Mouse (Mus musculus) midbrain, postnatal 0 days (tissue): ENCODE measurements around the gene Cryl1. TPM values are rescaled to one million over a fixed set of nuclear protein-coding genes. Genes with fewer than 3 reads are reported as not detected.
A peak's percentile ranks its signal among the peaks of the same experiment; 100 is the strongest.

Experiments used
- ATAC-seq: fragments of 200-750 bp; cut with Nextera tagmentation; 2 replicates; pipeline ENCODE4 v1.8.0; 2017; ENCODE audit warnings: moderate number of reproducible peaks, mild to moderate bottlenecking, moderate TSS enrichment, moderate library complexity; ENCODE audit not compliant: low FRiP score
- DNase-seq: peaks from one replicate; pipeline ENCODE4 v3.0.0-alpha.2; 2015; ENCODE audit warnings: low spot score
- H3K27ac ChIP-seq: fragments of 300-500 bp; sonication (generic); 2 replicates; pipeline ENCODE4 v1.5.1; 2014; ENCODE audit warnings: low read depth, mild to moderate bottlenecking, low read length, mixed read lengths
- H3K27me3 ChIP-seq: fragments of 300-500 bp; sonication (generic); 2 replicates; pipeline ENCODE4 v1.6.1; 2014; ENCODE audit warnings: low read length, control low read depth, mixed read lengths; ENCODE audit not compliant: insufficient read depth
- H3K36me3 ChIP-seq: fragments of 300-500 bp; sonication (generic); 2 replicates; pipeline ENCODE4 v1.6.1; 2014; ENCODE audit warnings: low read length, control low read depth, mixed read lengths; ENCODE audit not compliant: insufficient read depth
- H3K4me1 ChIP-seq: fragments of 300-500 bp; sonication (generic); 2 replicates; pipeline ENCODE4 v1.6.1; 2014; ENCODE audit warnings: mild to moderate bottlenecking, control low read depth, antibody characterized with exemption, low read length, mixed read lengths; ENCODE audit not compliant: insufficient read depth
- H3K4me2 ChIP-seq: fragments of 300-500 bp; sonication (generic); 2 replicates; pipeline ENCODE4 v1.6.1; 2014; ENCODE audit warnings: low read depth, mild to moderate bottlenecking, low read length, mixed read lengths; ENCODE audit not compliant: poor library complexity, severe bottlenecking
- H3K4me3 ChIP-seq: fragments of 300-500 bp; sonication (generic); 2 replicates; pipeline ENCODE4 v1.5.1; 2014; ENCODE audit warnings: low read depth, mild to moderate bottlenecking, low read length, moderate library complexity
- H3K9ac ChIP-seq: fragments of 300-500 bp; sonication (generic); replicated peaks from 2 replicates; pipeline ENCODE4 v1.6.1; 2014; ENCODE audit warnings: mild to moderate bottlenecking, low read length, moderate library complexity, mixed read lengths; ENCODE audit not compliant: poor library complexity, severe bottlenecking
- H3K9me3 ChIP-seq: fragments of 300-500 bp; sonication (generic); 2 replicates; pipeline ENCODE4 v1.6.1; 2016; ENCODE audit warnings: low read length, control low read depth
- CTCF ChIP-seq: IDR thresholded peaks from 2 replicates; pipeline ENCODE4 v1.5.1; 2016; ENCODE audit warnings: antibody characterized with exemption, mild to moderate bottlenecking
- WGBS: fragments of 180-500 bp; shearing (Covaris S2); extraction: QIAGEN DNeasy Blood & Tissue Kit; methylation state at CpG from one replicate; pipeline ENCODE4 v1.1.7; 2014; 5-methylcytosine and 5-hydroxymethylcytosine counted together
- polyA plus RNA-seq: library from polyadenylated mRNA; unstranded; fragments of >200 nt; fragmentation: Nextera tagmentation; extraction: Ambion mirVana; gene quantifications from 2 replicates; pipeline ENCODE4 v1.2.1, GENCODE M21; 2015
- total RNA-seq: library from RNA; depleted of rRNA; stranded (reverse); fragments of >200 nt; gene quantifications from 2 replicates; pipeline ENCODE4 v1.2.3, GENCODE M21; 2014; rRNA removed

The Cryl1 gene
- 11.8 and 13.5 TPM in 2 replicates for total RNA-seq
- polyA plus RNA-seq, result 19.4 and 19.7 TPM in 2 replicates

GRCm38 (mm10) chr14:57398065-57398757, at the start of gene Cryl1:
Cryl1 (minus strand) TSS chr14:57398529.
- H3K4me2 ChIP-seq, result peak within 1 kb of the TSS; percentile 85
- TF ChIP-seq CTCF, result no peak; the same call in 1 of the 2 replicates
- no peaks in the 10 kb centered on the region for H3K36me3 ChIP-seq
- 1% methylated on average over 43 of the region's 43 CpGs for WGBS
- DNase-seq (peak; percentile 94), ATAC-seq (peak; percentile 97)
- no peaks in the 10 kb centered on the region for H3K4me1 ChIP-seq
- no peaks in the 10 kb centered on the region for H3K27me3 ChIP-seq
- peak within 1 kb of the TSS; percentile 71 for H3K9ac ChIP-seq
- peak within 1 kb of the TSS; percentile 18; the same call in 1 of the 2 replicates for H3K27ac ChIP-seq
- H3K4me3 ChIP-seq, result peak within 1 kb of the TSS; percentile 65
- no peaks in the 10 kb centered on the region for H3K9me3 ChIP-seq

GRCm38 (mm10) chr14:57430451-57430850, 32.1 kb upstream of the Cryl1 start:
- Histone ChIP-seq H3K9ac (no peak overlapping the region), H3K27ac (no peak overlapping the region), H3K4me2 (no peak overlapping the region), H3K4me1 (no peaks in the 10 kb centered on the region), H3K4me3 (no peak overlapping the region), H3K36me3 (peaks cover 3% of the 10 kb centered on the region; the same call in 1 of the 2 replicates), H3K9me3 (no peaks in the 10 kb centered on the region), H3K27me3 (no peaks in the 10 kb centered on the region)
- 82% methylated on average over 2 of the region's 2 CpGs for WGBS
- no peak for ATAC-seq
- no peak for DNase-seq
- no peak for TF ChIP-seq CTCF

- TF ChIP-seq CTCF, result no peak
- Histone ChIP-seq H3K9ac (peak overlapping the region; percentile 65), H3K36me3 (no peaks in the 10 kb centered on the region), H3K9me3 (no peaks in the 10 kb centered on the region), H3K27ac (peak overlapping the region; percentile 66), H3K4me3 (peak overlapping the region; percentile 84), H3K4me1 (no peaks in the 10 kb centered on the region), H3K27me3 (no peaks in the 10 kb centered on the region), H3K4me2 (peak overlapping the region; percentile 57)
- under 1% methylated on average over 24 of the region's 24 CpGs for WGBS
- ATAC-seq, result peak; percentile 85
- DNase-seq, result no peak
Observed at GRCm38 (mm10) chr14:57424212-57424561, 25.9 kb upstream of the Cryl1 start.

GRCm38 (mm10) chr14:57423432-57424211, 25.3 kb upstream of the Cryl1 start, which contains the start of gene Ift88:
Ift88 (plus strand) TSS chr14:57424062.
- Histone ChIP-seq H3K9ac (peak within 1 kb of the TSS; percentile 65), H3K4me1 (no peaks in the 10 kb centered on the region), H3K27ac (peak within 1 kb of the TSS; percentile 66), H3K36me3 (no peaks in the 10 kb centered on the region), H3K4me2 (peak within 1 kb of the TSS; percentile 57), H3K4me3 (peak within 1 kb of the TSS; percentile 84), H3K27me3 (no peaks in the 10 kb centered on the region), H3K9me3 (no peaks in the 10 kb centered on the region)
- DNase-seq, result peak; percentile 96
- 3% methylated on average over 42 of the region's 42 CpGs for WGBS
- TF ChIP-seq CTCF, result peak; percentile 41
- ATAC-seq, result peak; percentile 99

- no peak overlapping the region for H3K4me3 ChIP-seq
- 93% methylated on average over 2 of the region's 2 CpGs for WGBS
- H3K27me3 ChIP-seq, result no peaks in the 10 kb centered on the region
- no peaks in the 10 kb centered on the region for H3K4me1 ChIP-seq
- H3K9me3 ChIP-seq, result no peaks in the 10 kb centered on the region
- ATAC-seq (no peak), DNase-seq (no peak)
- no peaks in the 10 kb centered on the region for H3K36me3 ChIP-seq
- no peak for TF ChIP-seq CTCF
- H3K27ac ChIP-seq, result no peak overlapping the region
- H3K9ac ChIP-seq, result no peak overlapping the region
- no peak overlapping the region for H3K4me2 ChIP-seq
Observed at GRCm38 (mm10) chr14:57417187-57417586, 18.9 kb upstream of the Cryl1 start.

GRCm38 (mm10) chr14:57412166-57412565, 13.8 kb upstream of the Cryl1 start:
- Histone ChIP-seq H3K27me3 (no peaks in the 10 kb centered on the region), H3K9ac (no peak overlapping the region), H3K4me2 (no peak overlapping the region), H3K27ac (no peak overlapping the region), H3K36me3 (no peaks in the 10 kb centered on the region), H3K4me3 (no peak overlapping the region), H3K9me3 (no peaks in the 10 kb centered on the region), H3K4me1 (no peaks in the 10 kb centered on the region)
- ATAC-seq (no peak), DNase-seq (peak; percentile 34)
- WGBS, result 64% methylated on average over 7 of the region's 7 CpGs
- no peak for TF ChIP-seq CTCF
